Mouse (Mus musculus): ENCODE data around the gene Gm10762. TPM values are rescaled to one million over a fixed set of nuclear protein-coding genes. Genes with fewer than 3 reads are reported as not detected.
"Not testable (repeated sequence)": the region's sequence is repeated elsewhere in the genome, so short reads cannot be mapped to it uniquely, and the experiment has no call there.

Gm10762 gene
- 15.8 and 17.9 TPM in 2 replicates for polyA plus RNA-seq (2014; fragmentation: Nextera tagmentation; extraction: Ambion mirVana)

DNA sequence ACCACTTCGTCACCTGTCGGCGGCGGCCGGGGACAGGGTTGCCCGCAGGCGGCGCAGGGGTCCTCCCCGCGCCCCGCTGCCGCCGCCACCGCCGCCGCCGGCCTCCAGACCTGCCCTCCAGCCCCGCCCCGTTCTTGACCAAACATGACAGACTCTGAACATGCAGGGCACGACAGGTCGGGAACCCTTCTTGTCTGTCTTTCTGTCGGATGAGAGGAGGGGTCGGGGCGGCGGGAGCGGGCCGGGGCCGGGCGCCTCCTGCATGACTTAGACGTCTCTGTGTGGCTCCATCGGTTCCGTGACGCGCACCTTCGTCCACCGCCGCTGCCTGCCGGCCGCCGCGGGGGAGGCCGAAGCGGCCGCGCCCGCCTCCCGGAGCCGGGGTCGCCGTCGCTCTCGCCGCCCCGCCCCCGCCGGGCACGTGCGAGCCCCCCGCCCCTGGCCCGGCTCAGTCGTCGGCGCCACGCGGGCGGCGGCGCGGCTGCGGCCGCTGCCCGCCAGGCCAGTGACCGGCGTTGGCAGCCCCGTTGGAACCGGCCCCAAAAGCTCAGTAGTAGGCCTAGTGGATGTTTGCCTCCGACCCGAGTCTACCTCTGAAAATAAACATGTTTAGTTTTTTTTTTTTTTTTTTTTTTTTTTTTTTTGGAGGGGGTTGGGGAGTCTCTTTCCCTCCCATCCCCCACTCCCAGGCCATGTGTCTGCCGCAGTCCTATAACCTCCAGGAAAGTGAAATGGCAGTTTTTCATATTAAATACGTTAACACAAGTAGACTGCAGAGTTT lies at the start of gene Gm10762:
Gene Gm10762 (minus strand): TSS at position 65 of the 781 bp plus-strand sequence.
- H3K36me3 ChIP-seq (ENCODE audit: control insufficient read depth, insufficient read depth, low read length): no peaks in the 10 kb centered on the region
- H3K4me1 ChIP-seq (ENCODE audit: control insufficient read depth, insufficient read depth, low read length): peaks cover 7% of the 10 kb centered on the region
- H3K9ac ChIP-seq (ENCODE audit: low read length): peak within 1 kb of the TSS; percentile 100
- WGBS: under 1% methylated on average over 64 of the region's 80 CpGs
- H3K27me3 ChIP-seq (ENCODE audit: control insufficient read depth, insufficient read depth, low read length): no peaks in the 10 kb centered on the region
- ATAC-seq (ENCODE audit: insufficient read depth, low FRiP score, low TSS enrichment) (peak; percentile 74), DNase-seq (ENCODE audit: low spot score) (peak; percentile 83)
- peak within 1 kb of the TSS; percentile 53 for H3K4me2 ChIP-seq (ENCODE audit: low read depth)
- H3K4me3 ChIP-seq (ENCODE audit: low read depth, low read length): peak within 1 kb of the TSS; percentile 89
- peak within 1 kb of the TSS; percentile 100 for H3K27ac ChIP-seq (ENCODE audit: low read depth, low read length)
- H3K9me3 ChIP-seq (ENCODE audit: control insufficient read depth, low read length): no peaks in the 10 kb centered on the region

DNA sequence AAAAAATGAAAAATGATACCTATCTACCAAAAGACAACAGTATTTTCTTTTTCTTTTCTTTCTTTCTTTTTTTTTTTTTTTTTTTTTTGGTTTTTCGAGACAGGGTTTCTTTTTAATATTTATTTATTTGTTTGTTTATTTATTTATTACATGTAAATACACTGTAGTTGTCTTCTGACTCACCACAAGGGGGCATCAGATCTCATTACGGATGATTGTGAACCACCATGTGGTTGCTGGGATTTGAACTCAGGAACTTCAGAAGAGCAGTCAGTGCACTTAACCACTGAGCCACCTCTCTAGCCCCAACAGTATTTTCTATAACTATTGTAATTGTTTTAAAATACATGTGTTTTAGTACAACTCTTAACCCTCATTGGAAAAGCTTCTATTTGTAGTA lies 41.3 kb upstream of the Gm10762 start:
- not testable (repeated sequence) for H3K4me1 ChIP-seq (ENCODE audit: control insufficient read depth, insufficient read depth, low read length); H3K27ac ChIP-seq (ENCODE audit: low read depth, low read length); ATAC-seq (ENCODE audit: insufficient read depth, low FRiP score, low TSS enrichment); H3K9ac ChIP-seq (ENCODE audit: low read length); H3K9me3 ChIP-seq (ENCODE audit: control insufficient read depth, low read length); H3K36me3 ChIP-seq (ENCODE audit: control insufficient read depth, insufficient read depth, low read length); H3K4me2 ChIP-seq (ENCODE audit: low read depth); DNase-seq (ENCODE audit: low spot score); H3K27me3 ChIP-seq (ENCODE audit: control insufficient read depth, insufficient read depth, low read length); H3K4me3 ChIP-seq (ENCODE audit: low read depth, low read length)
- WGBS: 75% methylated on average over 2 of the region's 2 CpGs

DNA sequence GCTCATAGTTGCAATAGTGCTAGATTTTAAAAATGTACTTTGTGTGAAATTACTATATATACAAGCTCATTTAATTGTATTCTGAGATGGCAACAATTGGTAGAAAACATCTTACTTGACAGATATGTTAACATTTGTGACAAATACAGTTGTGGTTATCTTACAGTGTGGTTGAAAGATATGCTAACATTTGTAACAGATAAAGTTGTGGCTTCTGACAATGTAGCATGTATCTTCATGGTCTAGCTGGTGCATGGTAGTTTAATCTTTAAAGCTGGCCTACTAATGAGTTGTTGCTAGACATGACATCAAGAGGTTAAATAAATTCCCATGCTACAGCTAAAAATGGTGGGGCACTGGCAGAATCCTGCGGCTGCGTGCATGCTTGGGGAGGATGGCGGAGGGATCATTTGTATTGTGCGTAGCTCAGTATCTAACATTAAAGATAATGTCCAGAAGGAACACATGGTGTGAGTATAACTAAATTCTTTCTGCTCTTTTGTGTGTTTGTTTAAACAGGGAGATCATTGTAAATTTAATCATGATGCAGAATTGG lies 38.7 kb upstream of the Gm10762 start:
- H3K4me3 ChIP-seq (ENCODE audit: low read depth, low read length): no peak overlapping the region
- no peak for DNase-seq (ENCODE audit: low spot score)
- H3K27me3 ChIP-seq (ENCODE audit: control insufficient read depth, insufficient read depth, low read length): no peaks in the 10 kb centered on the region
- H3K36me3 ChIP-seq (ENCODE audit: control insufficient read depth, insufficient read depth, low read length): no peaks in the 10 kb centered on the region
- H3K9ac ChIP-seq (ENCODE audit: low read length): no peak overlapping the region
- no peaks in the 10 kb centered on the region for H3K9me3 ChIP-seq (ENCODE audit: control insufficient read depth, low read length)
- no peak overlapping the region for H3K4me2 ChIP-seq (ENCODE audit: low read depth)
- no peak overlapping the region for H3K27ac ChIP-seq (ENCODE audit: low read depth, low read length)
- ATAC-seq (ENCODE audit: insufficient read depth, low FRiP score, low TSS enrichment): no peak
- no peaks in the 10 kb centered on the region for H3K4me1 ChIP-seq (ENCODE audit: control insufficient read depth, insufficient read depth, low read length)
- 84% methylated on average over 4 of the region's 4 CpGs for WGBS

DNA sequence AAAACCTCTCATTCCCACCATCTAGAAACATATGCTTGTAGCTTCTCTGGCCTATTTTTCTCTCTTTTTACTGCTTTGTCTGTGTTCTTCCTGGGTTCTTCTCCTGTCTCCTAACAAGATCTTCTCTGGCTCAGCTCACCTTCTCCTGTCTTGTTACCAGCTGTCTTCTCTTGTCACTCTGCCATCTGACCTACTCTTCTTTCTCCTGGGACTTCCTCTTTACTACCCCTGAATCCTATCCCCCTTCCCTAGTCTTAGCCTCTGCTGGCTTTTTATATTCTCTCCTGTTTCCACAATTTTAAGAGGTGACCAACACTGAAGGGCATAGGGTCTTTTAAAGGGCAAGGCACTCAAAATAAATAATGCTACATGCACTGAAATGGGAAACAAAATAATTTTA lies 37.3 kb upstream of the Gm10762 start:
- H3K4me2 ChIP-seq (ENCODE audit: low read depth): no peak overlapping the region
- ATAC-seq (ENCODE audit: insufficient read depth, low FRiP score, low TSS enrichment): no peak

DNA sequence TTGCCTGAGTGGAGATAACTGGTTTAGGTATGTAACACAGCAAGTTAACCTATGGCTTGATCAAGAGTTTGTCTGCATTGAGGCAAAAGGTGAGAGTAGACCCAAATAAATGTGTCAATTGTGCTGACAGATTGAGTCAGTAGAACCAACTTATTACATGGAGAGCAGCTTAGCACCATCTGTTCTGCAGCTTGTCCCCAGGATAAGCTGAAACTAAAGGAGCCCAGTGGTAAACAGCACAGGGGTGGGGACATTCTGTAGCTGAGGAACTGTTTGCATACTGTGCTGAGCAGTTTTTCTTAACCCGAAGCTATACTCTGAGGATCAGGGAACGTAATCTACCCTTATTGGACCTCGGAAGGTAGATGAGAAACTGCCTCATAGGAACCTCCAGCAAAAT lies 17.2 kb upstream of the Gm10762 start:
- no peak for ATAC-seq (ENCODE audit: insufficient read depth, low FRiP score, low TSS enrichment)

More for the DNA sequence above, 37.3 kb upstream of the Gm10762 start:
- Histone ChIP-seq H3K27me3 (ENCODE audit: control insufficient read depth, insufficient read depth, low read length) (no peaks in the 10 kb centered on the region), H3K9me3 (ENCODE audit: control insufficient read depth, low read length) (no peaks in the 10 kb centered on the region), H3K4me1 (ENCODE audit: control insufficient read depth, insufficient read depth, low read length) (no peaks in the 10 kb centered on the region), H3K36me3 (ENCODE audit: control insufficient read depth, insufficient read depth, low read length) (no peaks in the 10 kb centered on the region), H3K4me3 (ENCODE audit: low read depth, low read length) (no peak overlapping the region), H3K9ac (ENCODE audit: low read length) (no peak overlapping the region), H3K27ac (ENCODE audit: low read depth, low read length) (no peak overlapping the region)
- no peak for DNase-seq (ENCODE audit: low spot score)

DNA sequence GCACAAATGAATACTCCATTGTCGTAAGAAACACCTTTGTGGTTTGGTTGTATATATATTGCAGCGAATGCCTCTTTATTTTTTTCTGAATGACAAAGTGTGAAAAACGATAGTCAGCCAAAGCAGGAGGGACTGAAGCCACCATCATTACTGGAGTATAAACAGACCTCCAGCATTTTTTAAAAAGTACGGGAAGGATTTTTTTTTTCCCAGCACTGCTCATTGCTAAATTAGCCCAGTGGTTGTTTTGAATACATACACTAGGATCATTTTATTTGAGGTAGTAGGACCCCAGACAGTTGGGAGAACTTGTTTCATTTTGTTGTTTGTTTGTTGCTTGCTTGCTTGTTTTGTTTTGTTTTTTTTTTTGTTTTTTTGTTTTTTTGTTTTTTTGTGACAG lies 8.0 kb upstream of the Gm10762 start:
- H3K27me3 ChIP-seq (ENCODE audit: control insufficient read depth, insufficient read depth, low read length): no peaks in the 10 kb centered on the region
- H3K4me3 ChIP-seq (ENCODE audit: low read depth, low read length): no peak overlapping the region
- no peaks in the 10 kb centered on the region for H3K36me3 ChIP-seq (ENCODE audit: control insufficient read depth, insufficient read depth, low read length)
- H3K27ac ChIP-seq (ENCODE audit: low read depth, low read length): no peak overlapping the region
- DNase-seq (ENCODE audit: low spot score) (no peak), ATAC-seq (ENCODE audit: insufficient read depth, low FRiP score, low TSS enrichment) (no peak)
- H3K9ac ChIP-seq (ENCODE audit: low read length): no peak overlapping the region
- H3K4me2 ChIP-seq (ENCODE audit: low read depth): no peak overlapping the region
- 79% methylated on average over 4 of the region's 4 CpGs for WGBS
- H3K9me3 ChIP-seq (ENCODE audit: control insufficient read depth, low read length): no peaks in the 10 kb centered on the region
- H3K4me1 ChIP-seq (ENCODE audit: control insufficient read depth, insufficient read depth, low read length): no peaks in the 10 kb centered on the region

More for the DNA sequence above, 17.2 kb upstream of the Gm10762 start:
- H3K9me3 ChIP-seq (ENCODE audit: control insufficient read depth, low read length): no peaks in the 10 kb centered on the region
- no peak for DNase-seq (ENCODE audit: low spot score)
- H3K27ac ChIP-seq (ENCODE audit: low read depth, low read length): no peak overlapping the region
- WGBS: 85% methylated on average over 3 of the region's 3 CpGs
- H3K36me3 ChIP-seq (ENCODE audit: control insufficient read depth, insufficient read depth, low read length): no peaks in the 10 kb centered on the region
- H3K27me3 ChIP-seq (ENCODE audit: control insufficient read depth, insufficient read depth, low read length): no peaks in the 10 kb centered on the region
- H3K4me2 ChIP-seq (ENCODE audit: low read depth): no peak overlapping the region
- no peak overlapping the region for H3K9ac ChIP-seq (ENCODE audit: low read length)
- H3K4me1 ChIP-seq (ENCODE audit: control insufficient read depth, insufficient read depth, low read length): no peaks in the 10 kb centered on the region; the same call in 1 of the 2 replicates
- H3K4me3 ChIP-seq (ENCODE audit: low read depth, low read length): no peak overlapping the region

DNA sequence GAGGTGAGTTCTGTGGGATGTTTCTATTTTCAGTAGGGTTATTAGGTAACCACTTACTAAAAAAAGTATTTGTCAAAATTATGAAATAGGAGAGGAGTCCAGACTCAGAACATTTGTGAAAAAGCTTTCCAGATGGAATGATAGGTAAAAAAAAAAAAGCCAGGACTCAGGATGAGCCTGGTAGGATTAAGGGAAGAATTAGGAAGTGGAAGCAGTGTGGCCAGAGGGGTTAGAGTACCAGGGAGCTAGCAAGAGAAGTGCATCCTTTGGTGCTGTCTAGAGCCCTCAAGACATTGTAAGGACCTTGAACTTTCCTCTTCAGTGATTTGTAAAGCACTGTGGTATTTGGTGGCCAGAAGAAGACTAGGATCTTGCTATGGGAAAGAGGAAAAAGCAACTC lies 4.8 kb upstream of the Gm10762 start:
- H3K4me2 ChIP-seq (ENCODE audit: low read depth): no peak overlapping the region
- H3K36me3 ChIP-seq (ENCODE audit: control insufficient read depth, insufficient read depth, low read length): no peaks in the 10 kb centered on the region
- DNase-seq (ENCODE audit: low spot score): no peak
- H3K27me3 ChIP-seq (ENCODE audit: control insufficient read depth, insufficient read depth, low read length): no peaks in the 10 kb centered on the region
- no peak overlapping the region for H3K4me3 ChIP-seq (ENCODE audit: low read depth, low read length)
- H3K27ac ChIP-seq (ENCODE audit: low read depth, low read length): no peak overlapping the region
- no peaks in the 10 kb centered on the region for H3K4me1 ChIP-seq (ENCODE audit: control insufficient read depth, insufficient read depth, low read length)
- no peaks in the 10 kb centered on the region for H3K9me3 ChIP-seq (ENCODE audit: control insufficient read depth, low read length)
- H3K9ac ChIP-seq (ENCODE audit: low read length): no peak overlapping the region
- no peak for ATAC-seq (ENCODE audit: insufficient read depth, low FRiP score, low TSS enrichment)

DNA sequence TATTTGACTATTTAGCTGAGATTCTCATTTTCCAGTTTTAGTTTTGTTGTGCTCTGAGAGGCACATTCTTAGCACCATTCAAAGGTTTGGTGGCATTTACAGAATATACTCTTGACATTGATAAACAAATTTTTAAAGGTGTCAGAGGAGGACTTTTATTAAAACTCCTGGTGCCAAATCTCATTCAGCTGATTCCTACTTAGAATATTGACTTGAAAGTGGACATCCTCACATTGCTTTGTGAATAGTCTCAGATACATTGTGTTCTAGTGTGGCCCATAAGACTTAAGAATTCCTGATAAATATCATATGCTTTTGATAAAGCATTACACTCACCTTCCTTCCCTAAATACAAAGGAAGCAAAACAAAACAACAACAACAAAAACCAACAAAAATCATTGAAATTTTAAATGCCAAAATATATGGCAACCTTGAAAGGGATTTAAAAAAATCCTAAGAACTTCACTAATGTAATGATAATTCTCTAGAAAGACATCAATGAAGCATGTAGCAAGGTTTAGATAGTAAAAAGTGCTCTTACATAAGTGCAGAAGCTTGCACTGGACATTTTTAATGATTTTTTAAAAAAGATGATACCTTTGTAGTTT lies 1.1 kb upstream of the Gm10762 start:
- ATAC-seq (ENCODE audit: insufficient read depth, low FRiP score, low TSS enrichment): no peak
- peak overlapping the region; percentile 53 for H3K4me2 ChIP-seq (ENCODE audit: low read depth)
- no peaks in the 10 kb centered on the region for H3K27me3 ChIP-seq (ENCODE audit: control insufficient read depth, insufficient read depth, low read length)
- H3K36me3 ChIP-seq (ENCODE audit: control insufficient read depth, insufficient read depth, low read length): no peaks in the 10 kb centered on the region
- H3K27ac ChIP-seq (ENCODE audit: low read depth, low read length): no peak overlapping the region
- no peaks in the 10 kb centered on the region for H3K9me3 ChIP-seq (ENCODE audit: control insufficient read depth, low read length)
- H3K4me1 ChIP-seq (ENCODE audit: control insufficient read depth, insufficient read depth, low read length): peaks cover 7% of the 10 kb centered on the region
- DNase-seq (ENCODE audit: low spot score): no peak
- H3K4me3 ChIP-seq (ENCODE audit: low read depth, low read length): peak overlapping the region; percentile 89; the same call in 1 of the 2 replicates
- H3K9ac ChIP-seq (ENCODE audit: low read length): no peak overlapping the region
